Mouse (Mus musculus) lung, postnatal 14 days (tissue): ENCODE measurements around the gene Klhl20.

Experiments
- DNase-seq: peaks from one replicate; pipeline ENCODE4 v3.0.0; 2021

Gene Klhl20

GRCm38 (mm10) chr1:161070352-161071271, 60.7 kb downstream of the Klhl20 start, which contains the start of the genes Dars2 and Cenpl:
Gene Dars2 (minus strand): TSS chr1:161070658.
Gene Cenpl (plus strand): TSS chr1:161070713.
- DNase-seq = peak; percentile 96

- DNase-seq = no peak
Observed at GRCm38 (mm10) chr1:161063351-161063750, 68.0 kb downstream of the Klhl20 start.

- no peak for DNase-seq
Observed at GRCm38 (mm10) chr1:161057164-161057563, 74.1 kb downstream of the Klhl20 start.

- DNase-seq = no peak
Observed at GRCm38 (mm10) chr1:161046972-161047371, 84.3 kb downstream of the Klhl20 start.

- no peak for DNase-seq
Observed at GRCm38 (mm10) chr1:161041261-161042020, 89.9 kb downstream of the Klhl20 start.

DNA sequence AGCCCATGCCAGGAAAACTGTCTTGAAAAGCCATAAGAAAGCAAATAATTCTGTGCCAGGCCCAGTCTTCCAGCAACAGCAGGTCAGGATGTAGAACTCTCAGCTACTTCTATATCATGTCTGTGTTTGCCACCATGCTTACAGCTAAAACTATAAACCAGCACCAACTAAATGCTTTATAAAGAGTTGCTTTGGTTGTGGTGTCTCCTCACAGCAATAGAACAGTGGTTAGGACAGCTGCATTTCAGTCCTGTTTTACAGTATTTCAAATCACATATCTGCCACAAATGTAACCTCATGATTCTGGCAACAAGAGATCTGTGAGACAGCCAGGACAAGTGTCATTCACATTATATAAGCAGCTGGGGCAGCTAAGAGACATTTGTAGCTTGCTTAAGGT, 90.5 kb downstream of the Klhl20 start:
- no peak for DNase-seq

GRCm38 (mm10) chr1:161040426-161040770, 90.9 kb downstream of the Klhl20 start:
- DNase-seq = no peak

GRCm38 (mm10) chr1:161039741-161040425, 91.4 kb downstream of the Klhl20 start:
- DNase-seq = no peak

DNA sequence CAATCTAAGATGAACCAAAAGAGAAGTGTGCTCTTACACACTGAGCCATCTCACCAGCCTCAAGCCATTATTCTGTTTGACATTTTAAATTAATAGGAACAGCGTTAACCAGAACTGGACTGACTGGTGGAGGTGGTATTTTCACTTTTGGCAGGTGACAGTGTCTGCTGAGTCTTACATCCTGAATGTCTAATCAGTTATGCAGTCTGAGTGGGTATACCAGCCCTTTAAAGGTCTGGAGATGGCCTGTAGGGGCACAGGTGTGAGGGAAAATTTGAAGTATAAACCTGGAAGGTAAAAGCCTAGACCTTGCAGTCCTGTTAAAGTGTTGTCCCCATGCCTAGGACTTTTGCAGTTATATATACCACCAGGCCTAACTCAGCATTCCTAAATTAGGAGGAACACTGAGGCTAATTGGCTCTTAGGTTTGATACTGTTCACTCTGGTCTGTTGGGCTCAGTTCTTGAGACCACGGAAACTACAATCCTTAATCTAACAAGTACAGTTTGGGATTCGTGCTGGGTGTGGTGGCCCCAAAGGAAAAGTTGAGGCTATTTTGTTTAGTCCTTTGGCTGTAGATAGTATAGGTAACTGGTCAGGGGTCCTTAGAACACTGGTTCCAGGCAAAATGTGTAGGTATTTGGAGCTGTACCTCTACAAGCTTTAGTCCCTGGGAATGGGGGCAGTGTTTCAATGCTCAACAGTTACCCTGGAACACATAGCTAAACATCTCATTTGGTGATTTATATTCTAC, 92.2 kb downstream of the Klhl20 start:
- DNase-seq = no peak
